Mouse (Mus musculus) embryonic fibroblast, embryonic 13.5 days (primary cell): ENCODE data around the gene Dtl.

ENCODE experiments used
- CTCF ChIP-seq: IDR thresholded peaks from 2 replicates; pipeline ENCODE4 v1.5.1; 2011; ENCODE audit warnings: mild to moderate bottlenecking, control low read depth, low read length, moderate library complexity, borderline replicate concordance; ENCODE audit not compliant: insufficient read depth
- POLR2A ChIP-seq: IDR thresholded peaks from 2 replicates; pipeline ENCODE4 v1.6.1; 2011; ENCODE audit warnings: low read depth, mild to moderate bottlenecking, control low read depth, low read length, moderate library complexity

DNA sequence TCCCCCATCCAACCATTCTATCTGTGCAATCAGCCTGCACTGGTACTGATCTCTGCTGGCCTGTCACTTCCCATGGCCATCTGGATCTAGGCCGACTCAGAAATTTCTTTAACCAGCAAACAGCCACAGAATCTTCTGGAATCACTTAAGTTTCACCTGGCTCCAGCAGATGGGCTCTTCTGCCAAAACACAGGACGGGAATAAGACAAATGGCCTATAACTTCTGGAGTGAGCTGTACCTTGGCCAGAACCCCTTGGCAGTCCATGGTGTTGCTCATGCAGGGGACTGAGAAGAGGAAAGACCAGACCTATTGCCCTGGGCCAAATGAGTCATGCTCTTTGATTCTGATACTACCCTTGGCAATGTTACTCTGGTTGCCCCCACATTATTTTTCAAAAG, 45.9 kb downstream of the Dtl start:
- TF ChIP-seq CTCF (no peak), POLR2A (no peak)
